Mouse (Mus musculus) midbrain, embryonic 11.5 days (tissue): ENCODE measurements around the gene Plekha4. TPM values are rescaled to one million over a fixed set of nuclear protein-coding genes. Genes with fewer than 3 reads are reported as not detected.

Experiments
- ATAC-seq: fragments of 200-750 bp; cut with Nextera tagmentation; 2 replicates; pipeline ENCODE4 v1.8.0; 2017; ENCODE audit warnings: moderate TSS enrichment, moderate library complexity; ENCODE audit not compliant: low FRiP score
- DNase-seq: peaks from one replicate; pipeline ENCODE4 v3.0.0; 2015; ENCODE audit warnings: low spot score; ENCODE audit errors: missing footprints
- H3K27ac ChIP-seq: fragments of 300-500 bp; sonication (generic); 2 replicates; pipeline ENCODE4 v1.5.1; 2014; ENCODE audit warnings: low read depth, low read length
- H3K27me3 ChIP-seq: fragments of 300-500 bp; sonication (generic); 2 replicates; pipeline ENCODE4 v1.6.1; 2014; ENCODE audit warnings: mild to moderate bottlenecking, low read length, moderate library complexity, mixed read lengths; ENCODE audit not compliant: control insufficient read depth, insufficient read depth
- H3K36me3 ChIP-seq: fragments of 300-500 bp; sonication (generic); 2 replicates; pipeline ENCODE4 v1.6.1; 2014; ENCODE audit warnings: mild to moderate bottlenecking, low read length, moderate library complexity, mixed read lengths; ENCODE audit not compliant: control insufficient read depth, insufficient read depth
- H3K4me1 ChIP-seq: fragments of 300-500 bp; sonication (generic); 2 replicates; pipeline ENCODE4 v1.6.1; 2014; ENCODE audit warnings: low read length; ENCODE audit not compliant: control insufficient read depth, insufficient read depth
- H3K4me2 ChIP-seq: fragments of 300-500 bp; sonication (generic); 2 replicates; pipeline ENCODE4 v1.6.1; 2014; ENCODE audit warnings: mild to moderate bottlenecking, moderate library complexity
- H3K4me3 ChIP-seq: fragments of 300-500 bp; sonication (generic); 2 replicates; pipeline ENCODE4 v1.5.1; 2014; ENCODE audit warnings: low read depth, low read length
- H3K9ac ChIP-seq: fragments of 300-500 bp; sonication (generic); 2 replicates; pipeline ENCODE4 v1.6.1; 2014; ENCODE audit warnings: low read length
- H3K9me3 ChIP-seq: fragments of 300-500 bp; sonication (generic); 2 replicates; pipeline ENCODE4 v1.6.1; 2016; ENCODE audit warnings: low read length; ENCODE audit not compliant: control insufficient read depth
- WGBS: fragments of 180-500 bp; shearing (Covaris S2); extraction: QIAGEN DNeasy Blood & Tissue Kit; methylation state at CpG from one replicate; pipeline ENCODE4 v1.1.7; 2014; 5-methylcytosine and 5-hydroxymethylcytosine counted together
- polyA plus RNA-seq: library from polyadenylated mRNA; unstranded; fragments of >200 nt; fragmentation: Nextera tagmentation; extraction: Ambion mirVana; gene quantifications from 2 replicates; pipeline ENCODE4 v1.2.1, GENCODE M21; 2014

Plekha4 gene
- polyA plus RNA-seq, 1 experiment from 2014 or later, result 0.26 TPM

- Histone ChIP-seq H3K27ac (no peak overlapping the region), H3K4me1 (no peaks in the 10 kb centered on the region), H3K9me3 (no peaks in the 10 kb centered on the region), H3K9ac (no peak overlapping the region), H3K4me2 (no peak overlapping the region), H3K36me3 (no peaks in the 10 kb centered on the region), H3K4me3 (no peak overlapping the region), H3K27me3 (no peaks in the 10 kb centered on the region)
- 94% methylated on average over 16 of the region's 16 CpGs for WGBS
- DNase-seq, result no peak
- no peak for ATAC-seq
Observed at GRCm38 (mm10) chr7:45518618-45519017, 7.5 kb upstream of the Plekha4 start.

GRCm38 (mm10) chr7:45519345-45520120 is 6.6 kb upstream of the Plekha4 start:
- no peak overlapping the region for H3K9ac ChIP-seq
- H3K4me3 ChIP-seq, result no peak overlapping the region
- ATAC-seq, result no peak
- H3K9me3 ChIP-seq, result no peaks in the 10 kb centered on the region
- no peaks in the 10 kb centered on the region for H3K4me1 ChIP-seq
- no peak for DNase-seq
- no peak overlapping the region for H3K27ac ChIP-seq
- WGBS, result 78% methylated on average over 8 of the region's 8 CpGs
- H3K36me3 ChIP-seq, result no peaks in the 10 kb centered on the region
- no peak overlapping the region for H3K4me2 ChIP-seq
- no peaks in the 10 kb centered on the region for H3K27me3 ChIP-seq

GRCm38 (mm10) chr7:45520605-45521004 is 5.5 kb upstream of the Plekha4 start:
- H3K36me3 ChIP-seq, result no peaks in the 10 kb centered on the region
- DNase-seq (no peak), ATAC-seq (no peak)
- H3K4me1 ChIP-seq, result peaks cover 8% of the 10 kb centered on the region
- H3K27me3 ChIP-seq, result no peaks in the 10 kb centered on the region
- WGBS, result 94% methylated on average over 7 of the region's 7 CpGs
- H3K9ac ChIP-seq, result no peak overlapping the region
- no peak overlapping the region for H3K4me3 ChIP-seq
- H3K4me2 ChIP-seq, result no peak overlapping the region
- no peaks in the 10 kb centered on the region for H3K9me3 ChIP-seq
- H3K27ac ChIP-seq, result no peak overlapping the region

- WGBS, result under 1% methylated on average over 28 of the region's 28 CpGs
- peak; percentile 68 for ATAC-seq
- no peaks in the 10 kb centered on the region for H3K27me3 ChIP-seq
- 0 out of 2 replicates have a peak overlapping the region, but pooled peaks have one; percentile 3 for H3K27ac ChIP-seq
- DNase-seq, result peak; percentile 98
- H3K4me3 ChIP-seq, result peak overlapping the region; percentile 40
- H3K36me3 ChIP-seq, result no peaks in the 10 kb centered on the region
- H3K4me1 ChIP-seq, result peaks cover 8% of the 10 kb centered on the region
- H3K9ac ChIP-seq, result peak overlapping the region; percentile 68
- no peaks in the 10 kb centered on the region for H3K9me3 ChIP-seq
- H3K4me2 ChIP-seq, result peak overlapping the region; percentile 41
Observed at GRCm38 (mm10) chr7:45521728-45522184, 4.4 kb upstream of the Plekha4 start.

- H3K4me3 ChIP-seq, result peak overlapping the region; percentile 40
- peak overlapping the region; percentile 68 for H3K9ac ChIP-seq
- no peaks in the 10 kb centered on the region for H3K27me3 ChIP-seq
- H3K9me3 ChIP-seq, result no peaks in the 10 kb centered on the region
- peak overlapping the region; percentile 41 for H3K4me2 ChIP-seq
- H3K36me3 ChIP-seq, result no peaks in the 10 kb centered on the region
- H3K4me1 ChIP-seq, result peaks cover 8% of the 10 kb centered on the region
- ATAC-seq (no peak), DNase-seq (no peak)
- no peak overlapping the region for H3K27ac ChIP-seq
- 52% methylated on average over 16 of the region's 16 CpGs for WGBS
Observed at GRCm38 (mm10) chr7:45522194-45522752, 3.9 kb upstream of the Plekha4 start.

GRCm38 (mm10) chr7:45522957-45523676 is 3.0 kb upstream of the Plekha4 start:
- WGBS, result 79% methylated on average over 18 of the region's 18 CpGs
- ATAC-seq (no peak), DNase-seq (no peak)
- no peak overlapping the region for H3K27ac ChIP-seq
- no peaks in the 10 kb centered on the region for H3K27me3 ChIP-seq
- H3K4me2 ChIP-seq, result no peak overlapping the region
- no peak overlapping the region for H3K9ac ChIP-seq
- no peaks in the 10 kb centered on the region for H3K9me3 ChIP-seq
- H3K4me3 ChIP-seq, result no peak overlapping the region; the same call in 1 of the 2 replicates
- no peaks in the 10 kb centered on the region for H3K36me3 ChIP-seq
- peaks cover 8% of the 10 kb centered on the region for H3K4me1 ChIP-seq

- 88% methylated on average over 13 of the region's 13 CpGs for WGBS
- no peak for ATAC-seq
- Histone ChIP-seq H3K36me3 (no peaks in the 10 kb centered on the region), H3K4me2 (no peak overlapping the region), H3K27ac (no peak overlapping the region), H3K4me1 (peaks cover 8% of the 10 kb centered on the region), H3K9ac (no peak overlapping the region), H3K4me3 (no peak overlapping the region; the same call in 1 of the 2 replicates), H3K9me3 (no peaks in the 10 kb centered on the region), H3K27me3 (no peaks in the 10 kb centered on the region)
- DNase-seq, result no peak
Observed at GRCm38 (mm10) chr7:45523678-45524170, 2.4 kb upstream of the Plekha4 start.

- Histone ChIP-seq H3K9ac (peak overlapping the region; percentile 79), H3K4me2 (peak overlapping the region; percentile 95), H3K4me1 (peaks cover 8% of the 10 kb centered on the region), H3K27ac (no peak overlapping the region; the same call in 1 of the 2 replicates), H3K36me3 (no peaks in the 10 kb centered on the region), H3K4me3 (peak overlapping the region; percentile 73), H3K9me3 (no peaks in the 10 kb centered on the region), H3K27me3 (no peaks in the 10 kb centered on the region)
- 28% methylated on average over 12 of the region's 12 CpGs for WGBS
- no peak for DNase-seq
- ATAC-seq, result no peak
Observed at GRCm38 (mm10) chr7:45524841-45525621, 1.1 kb upstream of the Plekha4 start.
